Mouse (Mus musculus) brown adipose tissue, adult 24 weeks (tissue): Measurements from ENCODE around the gene Rtl8c. TPM values are rescaled to one million over a fixed set of nuclear protein-coding genes. Genes with fewer than 3 reads are reported as not detected.
"Not testable (repeated sequence)": the region's sequence is repeated elsewhere in the genome, so short reads cannot be mapped to it uniquely, and the experiment has no call there.

ENCODE experiments used
- H3K27ac ChIP-seq: fragments of 200-500 bp; replicated peaks from 2 replicates; pipeline ENCODE4 v1.5.1; 2012; ENCODE audit warnings: low read depth, mild to moderate bottlenecking, low read length
- H3K4me1 ChIP-seq: fragments of 200-500 bp; 2 replicates; pipeline ENCODE4 v1.6.1; 2012; ENCODE audit warnings: low read length, mixed read lengths; ENCODE audit not compliant: control insufficient read depth, insufficient read depth, insufficient read length
- H3K4me3 ChIP-seq: fragments of 200-500 bp; 2 replicates; pipeline ENCODE4 v1.5.1; 2012; ENCODE audit warnings: low read depth, mild to moderate bottlenecking, low read length, moderate library complexity; ENCODE audit not compliant: insufficient read depth
- polyA plus RNA-seq: library from polyadenylated mRNA; stranded (reverse); fragments of >200 nt; gene quantifications from 2 replicates; pipeline ENCODE4 v1.2.4, GENCODE M21; 2012; ENCODE audit not compliant: missing spikeins, insufficient read depth, insufficient read length

Gene Rtl8c
- polyA plus RNA-seq, 1 experiment: 7.7 TPM

DNA sequence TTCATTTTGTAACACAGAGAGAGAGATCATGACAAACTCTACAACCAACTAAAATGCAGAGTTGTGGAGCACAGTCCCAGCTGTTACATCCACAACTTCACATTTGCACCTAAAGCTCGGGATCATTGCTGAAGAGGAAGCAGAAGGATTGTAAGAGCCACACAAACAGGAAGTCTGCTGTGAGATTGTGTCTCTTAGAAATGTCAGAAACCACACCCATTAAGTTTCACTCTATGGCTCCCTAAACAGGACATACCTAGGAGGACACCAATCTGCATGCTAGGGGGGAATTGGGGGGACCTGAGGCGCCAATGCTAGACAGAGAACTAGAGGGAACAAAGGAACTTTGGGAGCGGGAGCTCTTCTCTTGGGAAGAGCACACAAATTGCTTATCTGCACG is 45.1 kb downstream of the Rtl8c start:
- H3K4me3 ChIP-seq, H3K4me1 ChIP-seq, H3K27ac ChIP-seq: not testable (repeated sequence)

Other genes with a start within 250 kb of the Rtl8c start
- gene Mospd1, start 237.5 kb upstream of the Rtl8c start, polyA plus RNA-seq: 35.4 and 38.9 TPM in 2 replicates
- not detected in 2 replicates for gene Etd, start 173.1 kb upstream of the Rtl8c start, polyA plus RNA-seq
- gene Gm14597, start 947 bp downstream of the Rtl8c start, polyA plus RNA-seq: not detected in 2 replicates
- 42.4 and 42.7 TPM in 2 replicates for gene Rtl8a, start 35.6 kb downstream of the Rtl8c start, polyA plus RNA-seq
- 15.3 and 19.4 TPM in 2 replicates for gene Rtl8b, start 62.4 kb downstream of the Rtl8c start, polyA plus RNA-seq
- not detected in 2 replicates for gene 4930502E18Rik, start 116.8 kb downstream of the Rtl8c start, polyA plus RNA-seq
- gene 1700013H16Rik, start 149.8 kb downstream of the Rtl8c start, polyA plus RNA-seq: not detected in 2 replicates
- gene Zfp36l3, start 168.4 kb downstream of the Rtl8c start, polyA plus RNA-seq: not detected in 2 replicates
- gene Xlr, start 189.7 kb downstream of the Rtl8c start, polyA plus RNA-seq: 1.5 and 2.3 TPM in 2 replicates